Mouse (Mus musculus): Measurements from ENCODE around the gene Frmd4a.

GRCm38 (mm10) chr2:4545261-4545660 is 527.7 kb downstream of the Frmd4a start:
- no peak for TF ChIP-seq GATA1 (IDR thresholded peaks at IDR 0.05; ENCODE audit: borderline replicate concordance, low read length)
- no peak for TF ChIP-seq FLI1 (IDR thresholded peaks at IDR 0.05; ENCODE audit: low read length)
